Mouse (Mus musculus) ES-CJ7 (cell line): ENCODE measurements around the gene Pgc.

Experiments used
- DNase-seq: peaks from one replicate; pipeline ENCODE4 v3.0.0; 2011; ENCODE audit warnings: low read depth, low spot score

Gene Pgc

GRCm38 (mm10) chr17:47726566-47726965 lies at the start of gene Pgc:
TSS of gene Pgc (plus strand) at chr17:47726842.
- no peak for DNase-seq

- DNase-seq: no peak
These were observed 48.4 kb upstream of the Pgc start for GRCm38 (mm10) chr17:47678238-47678637.

- no peak for DNase-seq
These were observed 47.9 kb upstream of the Pgc start for GRCm38 (mm10) chr17:47678702-47679101.

GRCm38 (mm10) chr17:47682836-47683235 lies 43.8 kb upstream of the Pgc start:
- no peak for DNase-seq

DNA sequence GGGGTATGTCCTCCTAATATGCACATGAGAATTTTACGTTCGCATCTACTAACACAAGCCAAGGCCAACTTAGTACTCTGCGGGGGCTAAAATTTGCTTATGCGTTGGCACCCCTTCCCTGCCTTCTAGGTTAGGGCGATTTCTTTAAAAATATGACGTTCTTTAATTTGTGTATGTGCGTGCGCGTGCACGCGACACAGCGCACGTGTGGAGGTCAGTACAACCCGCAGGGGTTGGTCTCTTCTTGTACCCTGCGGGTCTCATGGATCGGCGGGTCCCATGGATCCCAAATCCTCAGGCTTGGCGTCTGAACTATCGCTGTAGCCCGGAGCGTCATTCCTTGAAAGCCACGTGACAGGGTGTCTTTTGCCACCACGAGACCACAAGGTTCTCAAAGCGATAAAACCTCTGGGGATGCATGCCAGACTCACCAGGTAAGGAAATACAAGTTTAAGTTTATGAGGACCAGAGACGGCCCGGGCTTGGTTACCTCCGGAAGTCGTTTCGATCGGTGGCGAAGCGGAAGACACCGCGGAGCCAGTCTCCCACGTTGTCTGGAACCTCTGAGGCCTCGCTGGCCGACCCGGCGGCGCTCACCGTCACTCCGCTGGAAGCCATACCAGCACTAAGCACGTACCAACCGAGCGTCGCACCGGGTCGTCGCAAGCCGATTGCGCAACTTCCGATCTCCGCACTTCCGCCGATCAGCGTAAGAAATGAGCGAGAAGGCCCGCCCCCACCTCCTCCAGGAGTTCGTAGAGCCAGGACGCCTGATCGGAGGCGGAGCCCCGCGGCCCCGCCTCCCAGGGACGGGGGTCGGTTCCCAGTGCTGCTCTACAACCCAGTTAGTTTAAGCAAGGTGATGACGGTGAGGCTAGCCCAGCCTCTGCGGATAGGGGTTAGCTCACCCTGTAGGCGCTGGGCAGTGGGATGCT lies 39.0 kb upstream of the Pgc start:
- DNase-seq: peak; percentile 98

DNA sequence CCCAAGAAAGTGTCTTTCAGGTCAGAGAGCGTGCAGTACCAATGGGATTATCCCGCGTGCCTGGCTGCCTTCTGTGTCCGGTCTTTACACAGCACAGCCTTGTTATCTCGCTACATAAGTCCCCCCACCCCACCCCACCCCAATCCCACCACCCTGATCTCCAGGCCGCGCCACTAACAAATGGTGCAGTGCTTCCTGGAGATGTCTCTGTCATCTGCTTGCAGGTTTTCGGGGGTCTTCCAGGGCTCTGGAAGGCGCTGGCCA lies 38.4 kb upstream of the Pgc start, which contains the start of gene Tomm6:
Gene Tomm6, minus strand, starts transcription at position 43 of the 264 bp plus-strand sequence.
- no peak for DNase-seq

- no peak for DNase-seq
These were observed 37.8 kb upstream of the Pgc start, which contains the start of gene Frs3 for GRCm38 (mm10) chr17:47688608-47689575. TSS of gene Frs3 (plus strand) at chr17:47689030.

DNA sequence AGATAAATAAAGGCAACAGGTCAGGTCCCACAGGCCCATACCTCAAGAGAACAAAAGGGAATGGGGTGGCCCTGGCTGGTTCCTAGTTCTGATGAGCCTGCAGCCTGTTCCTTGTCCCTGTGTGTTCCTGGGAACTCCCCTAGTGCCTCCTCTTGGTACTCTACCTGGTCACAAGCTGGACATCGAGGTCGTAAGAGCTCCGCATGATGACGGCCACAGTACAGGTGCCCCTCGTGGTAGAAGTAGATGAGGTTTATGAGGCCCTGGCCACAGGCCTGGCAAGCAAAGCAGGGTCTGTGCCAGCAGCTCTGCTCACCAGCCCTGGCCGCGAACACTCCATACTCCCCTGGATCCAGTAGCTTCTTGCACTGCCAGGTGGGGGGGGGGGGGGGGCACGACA lies 36.7 kb upstream of the Pgc start:
- no peak for DNase-seq

- DNase-seq: peak; percentile 58
These were observed 35.0 kb upstream of the Pgc start for GRCm38 (mm10) chr17:47691650-47692049.

- DNase-seq: no peak
These were observed 32.8 kb upstream of the Pgc start for GRCm38 (mm10) chr17:47693671-47694441.

DNA sequence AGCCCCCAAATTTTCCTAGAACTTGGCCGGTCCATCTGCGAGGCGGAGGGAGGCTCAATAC lies 32.4 kb upstream of the Pgc start, which contains the start of gene Gm21981:
Gene Gm21981, minus strand, starts transcription at position 14 of the 61 bp plus-strand sequence.
- no peak for DNase-seq

DNA sequence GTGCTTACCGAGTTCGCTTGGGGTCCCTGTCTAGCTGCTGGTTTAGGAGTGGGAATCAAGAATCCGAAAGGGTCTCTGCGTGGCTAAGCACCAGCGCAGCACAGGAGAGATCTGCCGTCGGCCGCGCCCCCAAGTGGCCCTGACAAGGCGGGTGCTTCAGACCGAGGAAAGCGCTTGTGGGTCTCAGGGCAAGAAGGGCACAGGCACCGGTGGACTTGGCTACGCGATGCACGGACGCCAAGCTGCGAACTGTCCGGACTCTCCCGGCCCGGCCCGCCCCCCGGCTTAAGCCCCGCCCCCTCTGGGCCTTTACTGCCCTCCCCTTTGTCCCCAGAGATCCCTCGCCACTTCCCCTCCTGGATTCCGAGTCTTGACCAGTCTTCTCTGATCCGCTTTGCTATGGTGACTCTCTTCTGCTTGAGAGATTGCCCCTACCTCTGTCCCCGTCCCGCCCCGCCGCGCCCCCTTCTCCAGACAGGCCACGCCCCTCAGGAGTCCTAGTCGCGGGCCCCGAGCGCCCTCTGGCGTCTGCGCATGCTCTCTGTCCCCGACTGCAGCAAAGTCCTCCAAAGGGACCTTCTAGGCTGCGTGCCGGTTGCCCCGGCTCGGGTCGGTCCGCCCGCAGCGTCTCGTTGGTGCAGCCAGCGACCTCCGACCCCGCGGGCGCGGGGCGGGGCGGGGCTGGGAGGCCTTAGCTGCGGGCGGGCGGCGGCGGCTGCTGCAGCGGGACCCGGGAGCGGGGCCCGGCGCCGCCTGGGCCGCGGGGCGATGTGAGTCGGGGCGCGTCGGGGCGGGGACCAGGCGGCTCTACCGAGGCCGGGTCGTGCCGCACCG lies 31.9 kb upstream of the Pgc start, which contains the start of gene Prickle4:
Gene Prickle4, minus strand, starts transcription at position 234 of the 834 bp plus-strand sequence.
- DNase-seq: peak; percentile 97

- no peak for DNase-seq
These were observed 31.3 kb upstream of the Pgc start for GRCm38 (mm10) chr17:47695337-47695710.

DNA sequence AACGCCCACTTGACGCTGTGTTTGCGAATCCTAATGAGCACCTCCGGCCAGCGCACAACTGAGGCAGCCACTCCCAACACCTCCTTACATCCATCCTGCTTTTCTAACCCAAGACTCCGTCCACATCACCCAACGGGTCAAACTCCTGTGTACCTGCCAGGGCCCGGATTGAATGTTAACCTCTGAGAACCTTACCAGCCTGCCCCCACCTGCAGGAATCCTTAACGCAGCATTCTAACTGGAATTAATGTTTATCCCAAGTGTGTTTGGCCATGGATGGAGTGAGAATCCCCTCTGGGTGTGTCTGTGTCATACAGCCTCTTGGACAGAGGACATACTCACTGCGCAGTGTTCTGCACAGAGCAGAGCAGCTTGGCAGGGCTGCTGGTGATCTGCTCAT lies 28.5 kb upstream of the Pgc start:
- no peak for DNase-seq

DNA sequence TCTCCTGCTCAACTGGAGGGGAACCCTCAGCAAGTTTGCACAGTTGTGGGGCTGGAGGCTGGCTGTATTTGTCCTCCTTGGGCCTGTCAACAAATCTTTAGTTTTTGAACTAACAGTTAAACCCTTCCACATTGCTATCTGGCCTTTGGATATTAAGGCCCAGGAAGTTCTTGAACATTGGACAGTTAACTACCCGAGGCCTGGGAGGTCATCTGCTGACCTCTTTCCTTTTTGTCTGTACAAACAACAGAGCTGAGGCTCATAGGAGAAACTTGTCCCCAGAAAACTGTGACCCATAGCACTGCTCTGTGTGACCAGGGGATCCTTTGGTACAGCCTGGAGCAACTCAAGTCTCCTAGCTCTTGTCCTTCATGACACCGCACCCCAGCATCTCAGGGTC lies 27.6 kb upstream of the Pgc start:
- DNase-seq: no peak

GRCm38 (mm10) chr17:47701793-47702192 lies 24.8 kb upstream of the Pgc start:
- DNase-seq: no peak

GRCm38 (mm10) chr17:47702548-47703345 lies 23.9 kb upstream of the Pgc start:
- peak; percentile 78 for DNase-seq

DNA sequence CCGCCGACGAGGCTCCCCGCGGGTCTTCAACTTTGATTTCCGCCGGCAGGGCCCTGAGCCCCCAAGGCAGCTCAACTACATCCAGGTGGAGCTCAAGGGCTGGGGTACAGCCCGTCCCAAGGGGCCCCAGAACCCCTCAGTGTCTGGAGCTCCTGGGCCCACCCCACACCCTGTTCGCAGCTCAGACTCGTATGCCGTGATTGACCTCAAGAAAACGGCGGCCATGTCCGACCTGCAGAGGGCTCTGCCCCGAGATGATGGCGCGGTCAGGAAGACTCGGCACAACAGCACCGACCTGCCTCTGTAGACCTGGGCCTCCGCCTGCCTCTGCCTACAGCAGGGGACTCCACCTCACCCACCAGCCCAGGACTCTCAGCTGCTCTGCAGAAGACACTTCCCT lies 23.1 kb upstream of the Pgc start:
- peak; percentile 45 for DNase-seq

DNA sequence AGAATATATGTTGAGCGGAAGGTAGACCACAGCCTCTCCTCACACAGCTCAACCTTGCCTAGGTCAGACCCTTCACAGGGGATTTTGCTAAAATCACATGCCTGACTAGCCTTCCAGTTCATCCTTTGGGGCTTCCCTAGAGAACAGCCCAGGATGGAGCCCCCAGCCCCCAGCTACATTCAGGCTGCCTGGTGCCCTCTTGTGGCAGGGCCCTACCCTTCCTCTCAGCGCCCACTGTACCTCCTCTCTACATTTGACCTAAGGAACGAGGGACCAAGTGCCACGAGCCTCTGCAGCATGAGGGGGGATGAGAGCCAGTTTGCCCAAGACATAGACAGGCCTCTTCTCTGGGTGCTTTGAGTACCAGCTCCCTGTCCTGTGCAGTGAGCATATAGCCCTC lies 21.9 kb upstream of the Pgc start:
- DNase-seq: no peak

DNA sequence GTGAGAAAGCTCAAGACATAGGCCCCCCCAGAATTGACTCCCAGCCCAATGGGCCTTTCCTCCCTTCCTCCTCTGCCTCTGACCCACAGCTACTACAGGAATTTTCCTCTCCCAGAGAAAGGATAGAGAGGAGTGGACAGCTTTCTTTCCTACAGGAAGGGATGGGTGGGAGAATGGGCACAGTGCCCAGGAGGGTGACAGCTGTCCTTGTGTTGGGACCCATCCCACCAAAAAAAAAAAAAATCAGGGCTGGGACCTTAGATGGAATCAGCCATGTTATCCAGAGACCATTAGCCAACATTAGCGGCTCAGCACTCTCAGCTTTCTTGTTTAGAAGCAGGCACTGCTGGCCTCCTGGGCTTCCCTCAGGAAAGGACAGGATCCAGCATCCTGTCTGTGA lies 20.4 kb upstream of the Pgc start:
- no peak for DNase-seq
